Mouse (Mus musculus): ENCODE results near the gene Tm6sf2. TPM values are rescaled to one million over a fixed set of nuclear protein-coding genes. Genes with fewer than 3 reads are reported as not detected.

The Tm6sf2 gene
- polyA plus RNA-seq, 1 experiment from 2014 or later, result 1.1 TPM

- H3K4me3 ChIP-seq (ENCODE audit: low read depth, low read length), result no peak overlapping the region
- peak; percentile 45; the same call in 1 of the 2 replicates for ATAC-seq (ENCODE audit: low read depth)
- H3K9ac ChIP-seq (ENCODE audit: low read depth, low read length), result no peak overlapping the region
- H3K27ac ChIP-seq (replicated peaks; ENCODE audit: low read depth, low read length), result no peak overlapping the region
- WGBS, result 16% methylated on average over 6 of the region's 6 CpGs
- H3K36me3 ChIP-seq (ENCODE audit: control insufficient read depth, insufficient read depth, low read length), result no peaks in the 10 kb centered on the region
- no peaks in the 10 kb centered on the region for H3K9me3 ChIP-seq (ENCODE audit: control insufficient read depth, low read length)
- H3K4me1 ChIP-seq (ENCODE audit: control insufficient read depth, insufficient read depth, low read length), result no peaks in the 10 kb centered on the region
- H3K4me2 ChIP-seq (ENCODE audit: low read depth, low read length), result no peak overlapping the region
- H3K27me3 ChIP-seq (replicated peaks; ENCODE audit: control insufficient read depth, insufficient read depth, low read length), result no peaks in the 10 kb centered on the region
- DNase-seq (ENCODE audit: low spot score), result peak; percentile 36
These were observed 31.8 kb downstream of the Tm6sf2 start for GRCm38 (mm10) chr8:70104506-70104905.

- Histone ChIP-seq H3K4me2 (ENCODE audit: low read depth, low read length) (no peak overlapping the region), H3K27me3 (replicated peaks; ENCODE audit: control insufficient read depth, insufficient read depth, low read length) (peaks cover 2% of the 10 kb centered on the region; the same call in 1 of the 2 replicates), H3K36me3 (ENCODE audit: control insufficient read depth, insufficient read depth, low read length) (no peaks in the 10 kb centered on the region), H3K4me1 (ENCODE audit: control insufficient read depth, insufficient read depth, low read length) (no peaks in the 10 kb centered on the region), H3K27ac (replicated peaks; ENCODE audit: low read depth, low read length) (no peak overlapping the region), H3K4me3 (ENCODE audit: low read depth, low read length) (no peak overlapping the region), H3K9me3 (ENCODE audit: control insufficient read depth, low read length) (no peaks in the 10 kb centered on the region), H3K9ac (ENCODE audit: low read depth, low read length) (no peak overlapping the region)
- 77% methylated on average over 7 of the region's 7 CpGs for WGBS
- DNase-seq (ENCODE audit: low spot score) (no peak), ATAC-seq (ENCODE audit: low read depth) (no peak)
These were observed 32.2 kb downstream of the Tm6sf2 start for GRCm38 (mm10) chr8:70104922-70105321.

- H3K27ac ChIP-seq (replicated peaks; ENCODE audit: low read depth, low read length), result no peak overlapping the region
- ATAC-seq (ENCODE audit: low read depth) (no peak), DNase-seq (ENCODE audit: low spot score) (no peak)
- H3K4me1 ChIP-seq (ENCODE audit: control insufficient read depth, insufficient read depth, low read length), result 0 out of 2 replicates have a peak, but pooled peaks cover 4% of the 10 kb centered on the region
- H3K9ac ChIP-seq (ENCODE audit: low read depth, low read length), result no peak overlapping the region
- H3K36me3 ChIP-seq (ENCODE audit: control insufficient read depth, insufficient read depth, low read length), result no peaks in the 10 kb centered on the region
- WGBS, result 74% methylated on average over 2 of the region's 2 CpGs
- peaks cover 57% of the 10 kb centered on the region for H3K27me3 ChIP-seq (replicated peaks; ENCODE audit: control insufficient read depth, insufficient read depth, low read length)
- no peaks in the 10 kb centered on the region for H3K9me3 ChIP-seq (ENCODE audit: control insufficient read depth, low read length)
- H3K4me3 ChIP-seq (ENCODE audit: low read depth, low read length), result no peak overlapping the region
- H3K4me2 ChIP-seq (ENCODE audit: low read depth, low read length), result no peak overlapping the region
These were observed 37.7 kb downstream of the Tm6sf2 start for GRCm38 (mm10) chr8:70110451-70110850.

GRCm38 (mm10) chr8:70111192-70111795, 38.6 kb downstream of the Tm6sf2 start:
- Histone ChIP-seq H3K4me3 (ENCODE audit: low read depth, low read length) (no peak overlapping the region), H3K9me3 (ENCODE audit: control insufficient read depth, low read length) (no peaks in the 10 kb centered on the region), H3K36me3 (ENCODE audit: control insufficient read depth, insufficient read depth, low read length) (no peaks in the 10 kb centered on the region), H3K27me3 (replicated peaks; ENCODE audit: control insufficient read depth, insufficient read depth, low read length) (peaks cover 64% of the 10 kb centered on the region), H3K27ac (replicated peaks; ENCODE audit: low read depth, low read length) (no peak overlapping the region), H3K9ac (ENCODE audit: low read depth, low read length) (no peak overlapping the region), H3K4me2 (ENCODE audit: low read depth, low read length) (no peak overlapping the region), H3K4me1 (ENCODE audit: control insufficient read depth, insufficient read depth, low read length) (0 out of 2 replicates have a peak, but pooled peaks cover 4% of the 10 kb centered on the region)
- DNase-seq (ENCODE audit: low spot score) (no peak), ATAC-seq (ENCODE audit: low read depth) (no peak)
- WGBS, result 43% methylated on average over 23 of the region's 23 CpGs

GRCm38 (mm10) chr8:70112401-70113016, 39.8 kb downstream of the Tm6sf2 start:
- H3K4me3 ChIP-seq (ENCODE audit: low read depth, low read length), result no peak overlapping the region
- no peak overlapping the region for H3K27ac ChIP-seq (replicated peaks; ENCODE audit: low read depth, low read length)
- 8% methylated on average over 43 of the region's 43 CpGs for WGBS
- DNase-seq (ENCODE audit: low spot score) (no peak), ATAC-seq (ENCODE audit: low read depth) (peak; percentile 44; the same call in 1 of the 2 replicates)
- no peak overlapping the region for H3K9ac ChIP-seq (ENCODE audit: low read depth, low read length)
- 0 out of 2 replicates have a peak, but pooled peaks cover 4% of the 10 kb centered on the region for H3K4me1 ChIP-seq (ENCODE audit: control insufficient read depth, insufficient read depth, low read length)
- H3K36me3 ChIP-seq (ENCODE audit: control insufficient read depth, insufficient read depth, low read length), result no peaks in the 10 kb centered on the region
- H3K9me3 ChIP-seq (ENCODE audit: control insufficient read depth, low read length), result no peaks in the 10 kb centered on the region
- peaks cover 75% of the 10 kb centered on the region for H3K27me3 ChIP-seq (replicated peaks; ENCODE audit: control insufficient read depth, insufficient read depth, low read length)
- no peak overlapping the region for H3K4me2 ChIP-seq (ENCODE audit: low read depth, low read length)

GRCm38 (mm10) chr8:70114488-70114887, 41.8 kb downstream of the Tm6sf2 start:
- Histone ChIP-seq H3K4me1 (ENCODE audit: control insufficient read depth, insufficient read depth, low read length) (0 out of 2 replicates have a peak, but pooled peaks cover 4% of the 10 kb centered on the region), H3K9ac (ENCODE audit: low read depth, low read length) (no peak overlapping the region), H3K27me3 (replicated peaks; ENCODE audit: control insufficient read depth, insufficient read depth, low read length) (peaks cover 95% of the 10 kb centered on the region), H3K4me2 (ENCODE audit: low read depth, low read length) (no peak overlapping the region), H3K36me3 (ENCODE audit: control insufficient read depth, insufficient read depth, low read length) (no peaks in the 10 kb centered on the region), H3K27ac (replicated peaks; ENCODE audit: low read depth, low read length) (no peak overlapping the region), H3K9me3 (ENCODE audit: control insufficient read depth, low read length) (no peaks in the 10 kb centered on the region), H3K4me3 (ENCODE audit: low read depth, low read length) (no peak overlapping the region)
- 14% methylated on average over 6 of the region's 6 CpGs for WGBS
- no peak for ATAC-seq (ENCODE audit: low read depth)
- DNase-seq (ENCODE audit: low spot score), result no peak

GRCm38 (mm10) chr8:70114892-70115291, 42.2 kb downstream of the Tm6sf2 start:
- H3K36me3 ChIP-seq (ENCODE audit: control insufficient read depth, insufficient read depth, low read length), result no peaks in the 10 kb centered on the region
- DNase-seq (ENCODE audit: low spot score) (no peak), ATAC-seq (ENCODE audit: low read depth) (no peak)
- H3K4me2 ChIP-seq (ENCODE audit: low read depth, low read length), result no peak overlapping the region
- H3K27me3 ChIP-seq (replicated peaks; ENCODE audit: control insufficient read depth, insufficient read depth, low read length), result peaks cover 98% of the 10 kb centered on the region
- H3K4me1 ChIP-seq (ENCODE audit: control insufficient read depth, insufficient read depth, low read length), result 0 out of 2 replicates have a peak, but pooled peaks cover 4% of the 10 kb centered on the region
- WGBS, result 69% methylated on average over 13 of the region's 13 CpGs
- H3K9me3 ChIP-seq (ENCODE audit: control insufficient read depth, low read length), result no peaks in the 10 kb centered on the region
- H3K4me3 ChIP-seq (ENCODE audit: low read depth, low read length), result no peak overlapping the region
- no peak overlapping the region for H3K9ac ChIP-seq (ENCODE audit: low read depth, low read length)
- H3K27ac ChIP-seq (replicated peaks; ENCODE audit: low read depth, low read length), result no peak overlapping the region

GRCm38 (mm10) chr8:70117611-70118010, 44.9 kb downstream of the Tm6sf2 start:
- H3K27ac ChIP-seq (replicated peaks; ENCODE audit: low read depth, low read length), result no peak overlapping the region
- H3K4me1 ChIP-seq (ENCODE audit: control insufficient read depth, insufficient read depth, low read length), result no peaks in the 10 kb centered on the region
- 7% methylated on average over 9 of the region's 9 CpGs for WGBS
- H3K9ac ChIP-seq (ENCODE audit: low read depth, low read length), result no peak overlapping the region
- no peak overlapping the region for H3K4me2 ChIP-seq (ENCODE audit: low read depth, low read length)
- DNase-seq (ENCODE audit: low spot score), result peak; percentile 72
- no peak for ATAC-seq (ENCODE audit: low read depth)
- no peaks in the 10 kb centered on the region for H3K36me3 ChIP-seq (ENCODE audit: control insufficient read depth, insufficient read depth, low read length)
- H3K9me3 ChIP-seq (ENCODE audit: control insufficient read depth, low read length), result no peaks in the 10 kb centered on the region
- no peak overlapping the region for H3K4me3 ChIP-seq (ENCODE audit: low read depth, low read length)
- H3K27me3 ChIP-seq (replicated peaks; ENCODE audit: control insufficient read depth, insufficient read depth, low read length), result peaks cover 78% of the 10 kb centered on the region

Measured in embryonic facial prominence, embryonic 14.5 days (tissue).